ENCODE assay signal across 10 mouse cellular contexts in genomic region chr1:157055288-157055831, GRCm38 (mm10). TPM values are rescaled to one million over a fixed set of nuclear protein-coding genes. Genes with fewer than 3 reads are reported as not detected.
DNase-seq lines count a peak whose midpoint lies in the region; ATAC-seq lines count a peak whose summit lies in the region.
"Had no signal": no experiment of that assay in that cellular context is flagged by ENCODE, and none has a peak within 500 bp of the region (broad histone marks: within the 10 kb centered on the region; RNA-seq: fewer than 3 reads in every experiment).

No protein-coding gene starts in this region.

- H3K27ac ChIP-seq in neural tube, embryonic 11.5 days (ENCODE audit: low read depth, low read length): no peak overlapping the region
- peak overlapping the region; percentile 65 for H3K27ac ChIP-seq in liver, embryonic 15.5 days (replicated peaks)

- no peaks in the 10 kb centered on the region for H3K36me3 ChIP-seq in neural tube, embryonic 11.5 days (ENCODE audit: control insufficient read depth, insufficient read depth, low read length)
- no peaks in the 10 kb centered on the region for H3K36me3 ChIP-seq in liver, embryonic 15.5 days (replicated peaks)

- no peaks in the 10 kb centered on the region for H3K27me3 ChIP-seq in neural tube, embryonic 11.5 days (ENCODE audit: control insufficient read depth, insufficient read depth, low read length)
- H3K27me3 ChIP-seq in liver, embryonic 15.5 days: no peaks in the 10 kb centered on the region

- WGBS in neural tube, embryonic 11.5 days: 61% methylated on average over 11 of the region's 11 CpGs
- WGBS in liver, embryonic 15.5 days (ENCODE audit: insufficient replicate concordance): 30% methylated on average over 11 of the region's 11 CpGs

- H3K4me2 ChIP-seq in neural tube, embryonic 11.5 days (ENCODE audit: low read depth): no peak overlapping the region
- peak overlapping the region; percentile 40 for H3K4me2 ChIP-seq in liver, embryonic 15.5 days

- 0 out of 2 replicates have a peak, but pooled peaks cover 5% of the 10 kb centered on the region for H3K4me1 ChIP-seq in neural tube, embryonic 11.5 days (ENCODE audit: control insufficient read depth, insufficient read depth, low read length)
- H3K4me1 ChIP-seq in liver, embryonic 15.5 days (replicated peaks): peaks cover 31% of the 10 kb centered on the region

- peak; percentile 23 for DNase-seq in embryo, embryonic 11 days
- DNase-seq in embryo, embryonic 9.5 days (ENCODE audit: extremely low spot score): no peak
- DNase-seq in neural tube, embryonic 11.5 days (ENCODE audit: low spot score): peak; percentile 27
- no peak for DNase-seq in neural tube, embryonic 10.5 days (ENCODE audit: extremely low spot score, low spot score)
- DNase-seq in B cell, adult 2 months: no peak
- DNase-seq in embryo, embryonic 10.5 days (ENCODE audit: low spot score): no peak
- DNase-seq in adrenal gland, adult (ENCODE audit: inconsistent age in 2 of 2, low spot score in 1 of 2): no peak
- DNase-seq: gastrocnemius, postnatal 10 days; layer of hippocampus, postnatal 36 days had no signal

- no peak overlapping the region for H3K4me3 ChIP-seq in neural tube, embryonic 11.5 days (ENCODE audit: low read depth, low read length)
- H3K4me3 ChIP-seq in liver, embryonic 15.5 days (replicated peaks): no peak overlapping the region

- no peaks in the 10 kb centered on the region for H3K9me3 ChIP-seq in neural tube, embryonic 11.5 days (ENCODE audit: control insufficient read depth, low read length)
- no peaks in the 10 kb centered on the region for H3K9me3 ChIP-seq in liver, embryonic 15.5 days (replicated peaks)

- no peak overlapping the region for H3K9ac ChIP-seq in neural tube, embryonic 11.5 days (ENCODE audit: low read length)
- no peak overlapping the region for H3K9ac ChIP-seq in liver, embryonic 15.5 days

- peak; percentile 38; the same call in 1 of the 2 replicates for ATAC-seq in neural tube, embryonic 11.5 days (ENCODE audit: insufficient read depth, low FRiP score, low TSS enrichment)
- ATAC-seq in liver, embryonic 15.5 days (ENCODE audit: insufficient read depth): peak; percentile 90

RNA-seq across cellular contexts. Expression of gene Tex35, which starts 53.1 kb away (rescaled TPM):
- not detected in 2 replicates for polyA plus RNA-seq in neural tube, embryonic 11.5 days (2014; fragmentation: Nextera tagmentation; extraction: Ambion mirVana)
- polyA plus RNA-seq in liver, embryonic 15.5 days (2015; fragmentation: Nextera tagmentation; extraction: Ambion mirVana): not detected in 2 replicates

Comparison
In these comparisons a context has a peak if more than half of its experiments do, and no peak if none do; other contexts are left out.
1. DNase-seq: peak in embryo, embryonic 11 days (single experiment) and neural tube, embryonic 11.5 days (single experiment); none in embryo, embryonic 9.5 days (single experiment), neural tube, embryonic 10.5 days (single experiment), B cell, adult 2 months (0 of 2), embryo, embryonic 10.5 days (single experiment) and adrenal gland, adult (0 of 2).